Mouse (Mus musculus): ENCODE results near the gene Gm21994. TPM values are rescaled to one million over a fixed set of nuclear protein-coding genes. Genes with fewer than 3 reads are reported as not detected.
"Not testable (repeated sequence)": the region's sequence is repeated elsewhere in the genome, so short reads cannot be mapped to it uniquely, and the experiment has no call there.

Gene Gm21994
- polyA plus RNA-seq (2014; fragmentation: Nextera tagmentation; extraction: Ambion mirVana) = 2.2 and 2.8 TPM in 2 replicates

- not testable (repeated sequence) for H3K4me3 ChIP-seq (ENCODE audit: low read depth, low read length); DNase-seq (ENCODE audit: low spot score, missing footprints); H3K27ac ChIP-seq (ENCODE audit: low read depth, low read length); H3K36me3 ChIP-seq (ENCODE audit: control insufficient read depth, insufficient read depth, low read length); H3K4me2 ChIP-seq; ATAC-seq (ENCODE audit: low FRiP score); H3K9me3 ChIP-seq (ENCODE audit: control insufficient read depth, low read length); H3K4me1 ChIP-seq (ENCODE audit: control insufficient read depth, insufficient read depth, low read length); H3K9ac ChIP-seq (ENCODE audit: low read length); H3K27me3 ChIP-seq (ENCODE audit: control insufficient read depth, insufficient read depth, low read length)
- 63% methylated on average over 2 of the region's 2 CpGs for WGBS
Measured at GRCm38 (mm10) chr2:150255491-150255890, at the start of gene Gm21994. Gene Gm21994 (minus strand): TSS chr2:150255591.

- DNase-seq (ENCODE audit: low spot score, missing footprints) = no peak
- Histone ChIP-seq H3K27ac (ENCODE audit: low read depth, low read length) (no peak overlapping the region), H3K27me3 (ENCODE audit: control insufficient read depth, insufficient read depth, low read length) (no peaks in the 10 kb centered on the region), H3K4me2 (no peak overlapping the region), H3K9ac (ENCODE audit: low read length) (no peak overlapping the region), H3K4me1 (ENCODE audit: control insufficient read depth, insufficient read depth, low read length) (no peaks in the 10 kb centered on the region), H3K9me3 (ENCODE audit: control insufficient read depth, low read length) (no peaks in the 10 kb centered on the region), H3K36me3 (ENCODE audit: control insufficient read depth, insufficient read depth, low read length) (no peaks in the 10 kb centered on the region), H3K4me3 (ENCODE audit: low read depth, low read length) (no peak overlapping the region)
- ATAC-seq (ENCODE audit: low FRiP score) = no peak
- WGBS = 79% methylated on average over 1 of the region's 1 CpGs
Measured at GRCm38 (mm10) chr2:150299096-150299495, 43.7 kb upstream of the Gm21994 start.

- H3K4me2 ChIP-seq = no peak overlapping the region
- H3K9me3 ChIP-seq (ENCODE audit: control insufficient read depth, low read length) = no peaks in the 10 kb centered on the region
- no peak overlapping the region for H3K27ac ChIP-seq (ENCODE audit: low read depth, low read length)
- no peak overlapping the region for H3K9ac ChIP-seq (ENCODE audit: low read length)
- H3K27me3 ChIP-seq (ENCODE audit: control insufficient read depth, insufficient read depth, low read length) = no peaks in the 10 kb centered on the region
- H3K36me3 ChIP-seq (ENCODE audit: control insufficient read depth, insufficient read depth, low read length) = no peaks in the 10 kb centered on the region
- 87% methylated on average over 6 of the region's 6 CpGs for WGBS
- H3K4me1 ChIP-seq (ENCODE audit: control insufficient read depth, insufficient read depth, low read length) = no peaks in the 10 kb centered on the region
- DNase-seq (ENCODE audit: low spot score, missing footprints) (no peak), ATAC-seq (ENCODE audit: low FRiP score) (no peak)
- no peak overlapping the region for H3K4me3 ChIP-seq (ENCODE audit: low read depth, low read length)
Measured at GRCm38 (mm10) chr2:150293669-150294068, 38.3 kb upstream of the Gm21994 start.

GRCm38 (mm10) chr2:150257291-150257690 lies 1.9 kb upstream of the Gm21994 start, which contains the start of gene Gm14124:
Gene Gm14124 (plus strand): TSS chr2:150257517.
- not testable (repeated sequence) for DNase-seq (ENCODE audit: low spot score, missing footprints); H3K9ac ChIP-seq (ENCODE audit: low read length); H3K36me3 ChIP-seq (ENCODE audit: control insufficient read depth, insufficient read depth, low read length); H3K27ac ChIP-seq (ENCODE audit: low read depth, low read length); H3K27me3 ChIP-seq (ENCODE audit: control insufficient read depth, insufficient read depth, low read length); H3K4me1 ChIP-seq (ENCODE audit: control insufficient read depth, insufficient read depth, low read length); H3K9me3 ChIP-seq (ENCODE audit: control insufficient read depth, low read length); H3K4me3 ChIP-seq (ENCODE audit: low read depth, low read length); ATAC-seq (ENCODE audit: low FRiP score); H3K4me2 ChIP-seq
- 81% methylated on average over 4 of the region's 4 CpGs for WGBS

GRCm38 (mm10) chr2:150256861-150257260 lies 1.5 kb upstream of the Gm21994 start:
- H3K36me3 ChIP-seq (ENCODE audit: control insufficient read depth, insufficient read depth, low read length); H3K4me1 ChIP-seq (ENCODE audit: control insufficient read depth, insufficient read depth, low read length); H3K9ac ChIP-seq (ENCODE audit: low read length); DNase-seq (ENCODE audit: low spot score, missing footprints); H3K27ac ChIP-seq (ENCODE audit: low read depth, low read length); ATAC-seq (ENCODE audit: low FRiP score); H3K27me3 ChIP-seq (ENCODE audit: control insufficient read depth, insufficient read depth, low read length); H3K4me3 ChIP-seq (ENCODE audit: low read depth, low read length); H3K9me3 ChIP-seq (ENCODE audit: control insufficient read depth, low read length); H3K4me2 ChIP-seq: not testable (repeated sequence)
- 73% methylated on average over 2 of the region's 2 CpGs for WGBS

- Histone ChIP-seq H3K9ac (ENCODE audit: low read length) (no peak overlapping the region), H3K9me3 (ENCODE audit: control insufficient read depth, low read length) (peaks cover 18% of the 10 kb centered on the region), H3K4me2 (no peak overlapping the region), H3K36me3 (ENCODE audit: control insufficient read depth, insufficient read depth, low read length) (peaks cover 2% of the 10 kb centered on the region; the same call in 1 of the 2 replicates), H3K4me1 (ENCODE audit: control insufficient read depth, insufficient read depth, low read length) (no peaks in the 10 kb centered on the region), H3K27me3 (ENCODE audit: control insufficient read depth, insufficient read depth, low read length) (no peaks in the 10 kb centered on the region), H3K27ac (ENCODE audit: low read depth, low read length) (no peak overlapping the region), H3K4me3 (ENCODE audit: low read depth, low read length) (no peak overlapping the region)
- DNase-seq (ENCODE audit: low spot score, missing footprints) (no peak), ATAC-seq (ENCODE audit: low FRiP score) (no peak)
- 92% methylated on average over 2 of the region's 2 CpGs for WGBS
Measured at GRCm38 (mm10) chr2:150243211-150243610, 12.2 kb downstream of the Gm21994 start.

- H3K4me2 ChIP-seq; H3K27me3 ChIP-seq (ENCODE audit: control insufficient read depth, insufficient read depth, low read length); H3K4me3 ChIP-seq (ENCODE audit: low read depth, low read length); H3K27ac ChIP-seq (ENCODE audit: low read depth, low read length); H3K9ac ChIP-seq (ENCODE audit: low read length); DNase-seq (ENCODE audit: low spot score, missing footprints); H3K9me3 ChIP-seq (ENCODE audit: control insufficient read depth, low read length); ATAC-seq (ENCODE audit: low FRiP score); H3K4me1 ChIP-seq (ENCODE audit: control insufficient read depth, insufficient read depth, low read length); H3K36me3 ChIP-seq (ENCODE audit: control insufficient read depth, insufficient read depth, low read length): not testable (repeated sequence)
Measured at GRCm38 (mm10) chr2:150223263-150223662, 32.1 kb downstream of the Gm21994 start.

- Histone ChIP-seq H3K9ac (ENCODE audit: low read length) (peak overlapping the region; percentile 47), H3K4me2 (peak overlapping the region; percentile 38), H3K4me3 (ENCODE audit: low read depth, low read length) (peak overlapping the region; percentile 34)
- 1% methylated on average over 3 of the region's 4 CpGs for WGBS
- not testable (repeated sequence) for DNase-seq (ENCODE audit: low spot score, missing footprints); ATAC-seq (ENCODE audit: low FRiP score); H3K27me3 ChIP-seq (ENCODE audit: control insufficient read depth, insufficient read depth, low read length); H3K9me3 ChIP-seq (ENCODE audit: control insufficient read depth, low read length); H3K4me1 ChIP-seq (ENCODE audit: control insufficient read depth, insufficient read depth, low read length); H3K27ac ChIP-seq (ENCODE audit: low read depth, low read length); H3K36me3 ChIP-seq (ENCODE audit: control insufficient read depth, insufficient read depth, low read length)
Measured at GRCm38 (mm10) chr2:150218363-150218725, 37.0 kb downstream of the Gm21994 start.

GRCm38 (mm10) chr2:150217600-150218362 lies 37.6 kb downstream of the Gm21994 start, which contains the start of gene Zfp937:
Gene Zfp937 (plus strand): TSS chr2:150218073.
- H3K9me3 ChIP-seq (ENCODE audit: control insufficient read depth, low read length); H3K4me1 ChIP-seq (ENCODE audit: control insufficient read depth, insufficient read depth, low read length); H3K36me3 ChIP-seq (ENCODE audit: control insufficient read depth, insufficient read depth, low read length); H3K27ac ChIP-seq (ENCODE audit: low read depth, low read length); H3K27me3 ChIP-seq (ENCODE audit: control insufficient read depth, insufficient read depth, low read length): not testable (repeated sequence)
- DNase-seq (ENCODE audit: low spot score, missing footprints) = peak; percentile 96
- peak; percentile 100 for ATAC-seq (ENCODE audit: low FRiP score)
- H3K4me3 ChIP-seq (ENCODE audit: low read depth, low read length) = peak within 1 kb of the TSS; percentile 34
- H3K4me2 ChIP-seq = peak within 1 kb of the TSS; percentile 38
- peak within 1 kb of the TSS; percentile 47 for H3K9ac ChIP-seq (ENCODE audit: low read length)
- under 1% methylated on average over 15 of the region's 15 CpGs for WGBS

Data from midbrain, embryonic 11.5 days (tissue).